11 mouse cellular contexts compared by ENCODE assay signal in the genomic region with DNA sequence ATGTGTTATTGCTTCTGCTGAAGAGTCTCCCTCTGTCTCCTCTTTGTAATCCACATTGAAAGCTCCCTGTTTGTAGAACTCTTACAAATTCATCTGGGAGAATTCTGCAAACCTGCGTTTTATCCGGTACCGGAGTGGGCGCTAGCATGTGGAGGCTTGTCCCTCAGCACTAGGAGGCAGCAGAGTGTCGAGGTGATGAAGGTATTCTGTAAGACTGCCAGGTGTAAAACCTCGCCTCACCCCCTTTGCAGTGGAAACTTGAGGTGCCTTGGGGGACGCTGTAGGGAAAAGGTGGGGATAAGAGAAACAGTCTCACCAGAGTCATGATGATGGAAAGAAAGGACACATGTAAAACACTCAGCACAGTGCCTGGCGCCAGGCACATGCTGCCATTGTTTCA. TPM values are rescaled to one million over a fixed set of nuclear protein-coding genes. Genes with fewer than 3 reads are reported as not detected.
DNase-seq lines count a peak whose midpoint lies in the region; ATAC-seq and TF ChIP-seq lines count a peak whose summit lies in the region.
"Had no signal": no experiment of that assay in that cellular context is flagged by ENCODE, and none has a peak within 500 bp of the region (broad histone marks: within the 10 kb centered on the region; RNA-seq: fewer than 3 reads in every experiment).

No protein-coding gene starts in this region.

- no peaks in the 10 kb centered on the region for H3K4me1 ChIP-seq in kidney, embryonic 16.5 days (ENCODE audit: insufficient read depth, low read length)
- no peaks in the 10 kb centered on the region for H3K4me1 ChIP-seq in cortical plate, adult 2 months (ENCODE audit: control insufficient read depth, insufficient read depth, low read length)

- WGBS in kidney, embryonic 16.5 days: 33% methylated on average over 8 of the region's 8 CpGs

- H3K4me3 ChIP-seq in kidney, embryonic 16.5 days (ENCODE audit: low read length): no peak overlapping the region
- no peak overlapping the region for H3K4me3 ChIP-seq in cortical plate, adult 2 months (ENCODE audit: insufficient read depth, low read length)
- H3K4me3 ChIP-seq: erythroblast, embryonic 14.5 days had no signal

- TF ChIP-seq POLR2A in cortical plate, adult 2 months (IDR thresholded peaks at IDR 0.05; ENCODE audit: extremely low read depth, insufficient read depth, low read length): no peak

- no peak overlapping the region for H3K27ac ChIP-seq in kidney, embryonic 16.5 days (ENCODE audit: low read length)
- no peak overlapping the region for H3K27ac ChIP-seq in cortical plate, adult 2 months (ENCODE audit: insufficient read depth, low read length)

- TF ChIP-seq CTCF in cortical plate, adult 2 months (IDR thresholded peaks at IDR 0.05; ENCODE audit: extremely low read depth, insufficient read depth, low read length): peak; percentile 29

- no peak overlapping the region for H3K4me2 ChIP-seq in kidney, embryonic 16.5 days (replicated peaks; ENCODE audit: low read depth, low read length)

- no peaks in the 10 kb centered on the region for H3K9me3 ChIP-seq in kidney, embryonic 16.5 days (ENCODE audit: low read length)

- peak; percentile 54 for DNase-seq in kidney, adult 9 months
- peak; percentile 41 for DNase-seq in ES-CJ7 (ENCODE audit: low read depth, low spot score)
- peak; percentile 77 for DNase-seq in naive thymus-derived CD4-positive, alpha-beta T cell, adult 2 months (ENCODE audit: low read depth)
- no peak for DNase-seq in layer of hippocampus, adult 9-11 months
- no peak for DNase-seq in layer of hippocampus, adult 8-10 months (ENCODE audit: low spot score in 2 of 2)

- H3K9ac ChIP-seq in kidney, embryonic 16.5 days (replicated peaks; ENCODE audit: low read length): no peak overlapping the region

- no peaks in the 10 kb centered on the region for H3K36me3 ChIP-seq in kidney, embryonic 16.5 days (ENCODE audit: insufficient read depth, low read length)

- ATAC-seq in kidney, embryonic 16.5 days (ENCODE audit: low FRiP score, low TSS enrichment): no peak

- no peaks in the 10 kb centered on the region for H3K27me3 ChIP-seq in kidney, embryonic 16.5 days (ENCODE audit: insufficient read depth, low read length)

RNA-seq across cellular contexts. Expression of a gene that starts 14.0 kb away (rescaled TPM):
- polyA plus RNA-seq in kidney, embryonic 16.5 days (2015; fragmentation: Nextera tagmentation; extraction: Ambion mirVana): 155 and 163 TPM in 2 replicates
- polyA plus RNA-seq in cortical plate, adult 2 months (2012; rRNA removed): 53.1 and 55.7 TPM in 2 replicates
- total RNA-seq in layer of hippocampus, adult 8-10 months (2022): 10 to 100 TPM; 75.9 to 92.0 (median 87.8) TPM

RNA-seq across cellular contexts. Expression of a gene that starts 38.0 kb away (rescaled TPM):
- polyA plus RNA-seq in kidney, embryonic 16.5 days (2015; fragmentation: Nextera tagmentation; extraction: Ambion mirVana): 0.24 TPM in 1 of 2 replicates, not detected in the other
- 0.40 TPM in 2 replicates for polyA plus RNA-seq in cortical plate, adult 2 months (2012; rRNA removed)
- 1 to 10 TPM in 2 of 4 experiments, under 1 TPM in 2; 0.92 to 3.2 (median 1.4) TPM for total RNA-seq in layer of hippocampus, adult 8-10 months (2022)
- total RNA-seq: adrenal gland, postnatal 4 days; heart, postnatal 10 days had no signal
- polyA plus RNA-seq: erythroblast, embryonic 14.5 days; neural tube, embryonic 14.5 days had no signal

RNA-seq across cellular contexts. Expression of a gene that starts 38.2 kb away (rescaled TPM):
- 10.4 and 11.1 TPM in 2 replicates for polyA plus RNA-seq in kidney, embryonic 16.5 days (2015; fragmentation: Nextera tagmentation; extraction: Ambion mirVana)
- polyA plus RNA-seq in cortical plate, adult 2 months (2012; rRNA removed): 14.6 and 17.5 TPM in 2 replicates
- total RNA-seq in layer of hippocampus, adult 8-10 months (2022): 1 to 10 TPM; 4.7 to 6.9 (median 4.9) TPM

RNA-seq across cellular contexts. Expression of a gene that starts 54.1 kb away (rescaled TPM):
- 1.3 and 2.1 TPM in 2 replicates for polyA plus RNA-seq in kidney, embryonic 16.5 days (2015; fragmentation: Nextera tagmentation; extraction: Ambion mirVana)
- polyA plus RNA-seq in cortical plate, adult 2 months (2012; rRNA removed): 0.35 and 0.44 TPM in 2 replicates
- 1 to 10 TPM in 2 of 4 experiments, under 1 TPM in 2; 0.28 to 2.8 (median 0.99) TPM for total RNA-seq in layer of hippocampus, adult 8-10 months (2022)

Comparison
In these comparisons a context has a peak if more than half of its experiments do, and no peak if none do; other contexts are left out.
1. DNase-seq: peak in kidney, adult 9 months (single experiment), ES-CJ7 (single experiment) and naive thymus-derived CD4-positive, alpha-beta T cell, adult 2 months (single experiment); none in layer of hippocampus, adult 9-11 months (single experiment) and layer of hippocampus, adult 8-10 months (0 of 2).